Mouse (Mus musculus) cerebellum, postnatal 10 days (tissue): ENCODE data around the gene Usp35.

Experiments
- DNase-seq, 2 experiments: peaks; one replicate each; pipeline ENCODE4 v3.0.0; 2021; ENCODE audit warnings: mixed read lengths in 2 of 2

The Usp35 gene

GRCm38 (mm10) chr7:97346111-97346821 lies 14.4 kb upstream of the Usp35 start:
- DNase-seq, result peak; percentile 45

- peak; percentile 81 to 82 for DNase-seq
Observed at GRCm38 (mm10) chr7:97345229-97345871, 13.5 kb upstream of the Usp35 start.

GRCm38 (mm10) chr7:97344655-97345054 lies 12.8 kb upstream of the Usp35 start:
- DNase-seq, result no peak

GRCm38 (mm10) chr7:97342961-97343360 lies 11.1 kb upstream of the Usp35 start:
- DNase-seq, result no peak

DNA sequence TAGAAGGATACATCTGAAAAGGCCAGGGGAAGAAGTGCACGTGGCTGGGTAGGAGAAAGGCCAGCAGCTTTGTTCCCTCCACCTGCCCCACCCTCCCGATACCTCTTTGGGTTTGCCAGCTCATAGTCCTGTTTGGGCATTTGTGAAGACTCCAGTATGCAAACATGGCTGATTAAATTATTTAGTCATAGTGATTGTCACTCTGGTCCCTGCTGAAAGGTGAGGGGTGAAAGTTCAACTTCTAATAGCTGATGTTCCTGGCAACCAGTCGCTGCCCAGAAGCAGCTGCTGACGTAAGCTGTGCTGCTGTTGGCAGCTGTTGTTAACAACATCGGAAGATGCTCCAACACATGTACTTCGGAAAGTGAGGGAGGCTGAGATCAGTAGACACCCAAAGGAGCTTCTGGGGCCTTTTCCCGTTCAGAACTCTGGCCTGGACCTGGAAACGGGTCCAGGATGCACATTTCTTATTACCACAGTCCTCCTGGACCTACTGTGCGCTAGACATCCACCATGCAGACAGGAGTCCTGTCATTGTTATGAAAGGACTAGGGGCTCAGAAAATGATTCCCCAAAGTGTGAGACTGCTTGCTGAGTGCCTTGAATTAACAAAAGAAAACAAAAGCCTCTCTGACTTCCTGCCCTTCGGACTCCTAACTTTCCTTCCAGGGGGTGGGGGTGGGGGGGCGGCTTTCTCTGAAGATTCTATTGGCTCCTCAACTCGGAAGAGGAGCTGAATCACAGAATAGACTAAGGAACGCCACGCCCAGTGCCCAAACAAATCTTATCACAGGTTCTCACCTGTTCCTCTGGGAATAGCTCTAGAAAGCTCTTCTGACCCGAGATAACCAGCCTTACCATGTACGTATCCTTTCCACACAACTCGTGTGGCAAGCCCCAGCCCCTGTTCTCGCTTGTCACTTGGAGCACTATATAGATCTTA lies 9.4 kb upstream of the Usp35 start:
- no peak for DNase-seq

DNA sequence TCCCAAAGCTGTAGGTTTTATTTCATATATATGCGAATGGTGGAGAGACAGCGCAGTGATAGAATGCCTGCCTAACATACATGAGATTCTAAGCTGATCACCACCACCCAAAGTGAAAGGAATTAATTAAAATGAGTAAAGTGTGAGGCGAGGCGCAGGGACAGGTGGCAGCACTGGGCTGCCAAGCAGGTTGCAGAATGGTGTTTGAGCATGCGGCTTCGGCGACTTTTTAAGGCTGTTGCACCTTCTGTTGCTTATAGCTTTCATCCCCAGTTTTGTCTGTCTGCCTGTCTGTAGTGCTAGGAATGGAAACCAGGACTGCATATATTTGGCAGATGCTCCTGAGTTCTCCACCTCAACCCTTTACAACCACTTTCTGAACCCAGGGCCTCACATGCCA lies 7.8 kb upstream of the Usp35 start:
- DNase-seq, result no peak

- no peak for DNase-seq
Observed at GRCm38 (mm10) chr7:97338593-97338992, 6.8 kb upstream of the Usp35 start.

GRCm38 (mm10) chr7:97336678-97337077 lies 4.9 kb upstream of the Usp35 start:
- DNase-seq, result no peak

DNA sequence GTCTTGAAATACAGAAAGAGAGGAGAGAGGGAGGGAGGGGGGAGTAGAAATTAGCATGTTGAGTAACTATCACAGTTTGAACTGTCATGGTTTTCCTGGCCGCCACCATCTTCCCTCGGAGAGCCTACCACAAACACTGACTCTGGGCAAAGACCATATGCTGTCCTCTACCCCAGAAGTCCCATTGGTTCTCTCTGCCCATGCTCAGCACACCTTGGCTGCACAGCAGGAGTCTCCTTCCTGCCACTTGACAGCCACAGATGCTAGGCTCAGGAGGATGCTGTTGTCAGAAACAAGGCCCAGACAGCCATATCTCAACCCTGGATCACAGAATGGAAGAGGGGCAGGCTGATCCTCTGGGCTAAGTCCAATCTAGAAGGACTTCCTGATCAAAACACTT lies 2.6 kb upstream of the Usp35 start:
- DNase-seq, result no peak

DNA sequence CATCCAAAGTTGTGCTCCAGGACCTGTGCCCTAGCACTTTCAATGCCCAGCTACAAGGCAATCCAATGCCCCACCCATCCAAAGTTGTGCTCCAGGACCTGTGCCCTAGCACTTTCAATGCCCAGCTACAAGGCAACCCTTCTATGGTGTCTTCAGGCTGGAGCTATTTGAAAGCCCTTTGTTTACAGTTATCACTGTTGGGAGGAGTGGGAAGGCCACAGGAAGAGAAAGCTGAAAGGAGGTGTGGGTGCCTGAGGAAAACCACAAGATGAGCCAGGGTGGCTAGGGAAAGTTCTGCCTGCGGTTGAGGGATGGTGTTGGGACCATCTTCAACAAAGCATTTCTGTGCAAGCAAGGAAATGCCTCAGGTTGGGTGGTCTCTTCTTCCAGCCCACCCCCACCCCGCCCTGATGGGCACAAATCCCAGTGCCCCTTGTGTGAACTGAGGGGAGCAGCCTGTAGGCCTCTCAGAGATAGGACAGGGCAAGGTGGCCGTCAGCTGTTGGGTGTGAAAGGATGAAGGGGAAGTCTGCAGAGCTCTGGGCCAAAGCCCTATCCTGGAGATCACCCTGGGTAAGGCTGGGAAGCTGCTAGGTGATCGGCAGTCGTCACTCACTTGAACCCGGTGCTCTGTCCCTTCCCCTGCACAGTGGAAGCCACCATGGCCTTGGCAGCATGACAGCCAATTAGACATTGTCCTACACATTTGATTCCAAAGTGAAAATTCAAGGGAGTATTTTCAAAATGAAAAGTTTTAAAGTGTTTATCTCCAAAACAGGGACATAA lies 1.5 kb upstream of the Usp35 start:
- DNase-seq, result peak; percentile 27 to 38

- DNase-seq, result no peak
Observed at GRCm38 (mm10) chr7:97332667-97333041, 834 bp upstream of the Usp35 start.

DNA sequence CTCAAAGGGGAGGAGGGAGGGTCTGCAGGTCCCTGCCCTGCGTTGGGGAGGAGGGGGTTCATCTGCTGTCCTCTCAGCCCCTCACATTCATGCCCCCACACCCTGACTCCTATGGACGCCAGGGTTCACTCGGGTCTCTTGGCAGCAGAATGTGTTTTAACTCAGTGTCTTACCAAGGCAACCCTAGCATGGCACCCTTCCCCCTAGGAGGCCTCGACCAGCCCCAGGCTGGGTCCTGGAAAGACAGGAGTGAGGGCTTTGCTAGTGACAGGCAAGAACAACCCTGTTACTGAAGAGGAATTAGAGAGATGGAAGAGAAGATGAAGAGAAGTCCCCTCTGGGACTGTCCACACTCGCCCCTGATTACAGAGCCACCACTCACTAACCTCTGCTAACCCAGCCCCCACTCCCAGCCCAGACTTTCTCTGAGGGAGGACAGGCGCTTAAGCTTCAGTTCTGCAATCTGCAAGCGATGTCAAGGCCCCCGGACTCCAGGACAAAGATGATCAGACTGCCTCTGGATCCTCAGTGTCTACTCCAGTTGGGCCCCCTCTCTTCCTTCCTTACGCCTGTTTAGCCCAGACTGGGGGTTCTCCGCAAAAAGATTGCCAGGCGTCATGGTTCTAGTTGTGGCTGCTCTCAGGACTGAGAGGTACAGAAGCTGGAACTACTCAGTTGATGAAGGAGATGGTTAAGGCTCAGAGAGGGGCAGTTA lies 732 bp downstream of the Usp35 start:
- peak; percentile 33 to 38 for DNase-seq

DNA sequence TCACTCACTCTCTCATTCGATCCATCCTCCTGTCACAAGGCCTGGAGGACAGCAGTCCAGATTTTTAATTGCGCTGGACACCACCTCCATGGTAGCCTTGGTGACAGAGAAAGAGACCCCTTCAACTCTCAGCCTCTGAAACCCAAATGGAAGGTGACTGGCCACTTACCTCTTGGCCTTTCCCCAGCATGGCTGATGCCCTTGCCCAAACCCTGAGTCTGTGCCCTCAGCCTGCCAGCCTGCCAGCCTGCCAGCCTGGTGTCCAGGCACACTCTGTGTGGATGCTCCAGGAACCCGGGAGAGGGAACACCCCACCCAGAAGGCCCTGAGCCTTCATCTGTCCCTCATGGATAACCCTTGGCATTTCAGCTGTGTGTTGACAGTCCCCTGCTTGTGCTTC lies 2.1 kb downstream of the Usp35 start:
- DNase-seq, result peak; percentile 36 to 39

DNA sequence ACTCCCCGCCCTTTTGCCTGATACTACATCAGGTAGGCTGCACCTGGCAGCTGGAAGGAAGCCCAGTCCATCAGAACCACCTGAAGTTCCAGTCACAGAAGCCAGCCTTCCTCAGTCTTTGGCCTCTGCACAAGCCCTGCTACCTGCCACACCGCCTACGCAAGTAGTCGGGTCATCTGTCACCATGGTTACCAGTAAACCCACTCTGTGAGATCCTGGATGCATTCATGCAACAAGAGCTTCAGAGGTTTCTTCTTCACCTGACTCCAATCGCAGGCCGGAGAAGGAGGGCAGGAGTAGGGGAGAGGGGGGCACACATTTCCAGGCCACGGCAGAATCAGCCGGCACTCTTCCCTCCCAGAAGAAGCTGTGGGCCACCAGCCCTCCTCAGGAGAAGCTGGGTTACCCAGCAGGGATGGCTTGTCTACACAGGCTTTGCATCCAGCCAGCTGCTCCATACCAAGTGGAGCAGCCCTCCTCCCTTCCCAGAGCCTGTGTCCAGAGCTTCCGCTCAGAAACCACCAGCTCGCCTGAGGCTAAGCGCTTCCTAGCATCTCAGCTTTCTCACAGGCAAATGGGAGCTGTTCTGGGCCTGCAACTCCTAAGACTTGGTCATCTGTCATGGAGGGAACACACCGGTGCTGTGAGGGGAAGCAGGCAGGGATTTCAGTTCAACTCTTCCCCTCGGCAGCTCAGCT lies 2.8 kb downstream of the Usp35 start:
- peak; percentile 54 to 56 for DNase-seq

DNA sequence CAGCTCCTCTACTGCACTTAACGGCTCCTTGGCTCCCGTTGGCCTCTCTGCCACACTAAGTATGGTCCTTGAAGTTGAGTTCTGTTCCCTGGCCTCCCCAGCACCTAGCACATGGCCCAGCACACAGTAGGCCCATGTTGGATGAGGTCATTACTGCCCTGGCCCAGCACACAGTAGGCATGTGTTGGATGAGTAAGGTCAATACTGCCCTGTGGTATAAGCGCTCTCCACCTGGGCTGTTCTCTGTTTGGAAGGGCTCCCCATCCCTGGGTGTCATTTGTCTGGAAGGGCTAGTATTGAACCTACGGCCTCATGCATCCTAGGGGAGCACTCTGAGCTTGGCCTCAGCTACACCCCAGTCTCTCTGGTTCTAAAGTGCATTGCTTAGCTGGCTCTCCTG lies 4.4 kb downstream of the Usp35 start:
- no peak for DNase-seq

DNA sequence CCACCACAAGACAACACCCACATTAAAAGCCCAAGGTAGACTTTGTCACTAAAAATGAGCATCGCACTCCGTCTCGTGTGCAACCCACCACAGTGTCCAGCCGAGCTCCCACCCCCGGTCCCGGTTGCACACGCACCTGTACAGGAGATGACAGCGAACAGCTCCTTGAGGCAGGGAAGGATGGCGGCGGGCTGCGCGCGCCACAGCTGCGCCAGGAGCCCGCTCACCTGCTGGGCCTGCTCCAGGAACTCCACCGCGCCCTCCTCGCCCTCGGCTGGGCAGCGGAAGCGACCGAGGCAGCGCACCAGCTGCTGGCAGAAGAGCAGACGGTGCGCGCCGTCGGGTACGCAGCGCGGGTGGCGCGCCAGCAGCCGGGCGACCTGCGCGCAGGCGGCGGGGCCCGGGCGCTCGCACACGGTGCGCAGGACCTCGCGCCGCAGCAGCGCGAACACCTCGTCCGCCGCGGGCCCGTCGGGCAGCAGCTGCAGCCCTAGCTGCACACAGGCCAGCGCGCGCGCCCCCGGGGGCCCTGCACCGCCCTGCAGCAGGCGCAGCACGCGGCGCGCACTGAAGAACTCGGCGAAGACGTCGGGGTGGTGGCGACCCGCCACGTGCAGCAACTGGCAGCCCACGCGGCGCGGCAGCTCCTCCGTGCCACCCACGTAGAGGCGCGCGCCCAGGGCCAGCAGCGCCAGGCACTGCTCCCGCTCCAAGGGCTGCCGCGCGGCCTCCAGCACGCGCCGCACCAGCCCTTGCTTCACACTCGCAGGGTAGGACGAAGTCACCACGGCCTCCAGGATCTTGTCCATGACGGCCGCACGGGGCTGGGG lies 6.4 kb downstream of the Usp35 start:
- peak; percentile 47 to 54 for DNase-seq

DNA sequence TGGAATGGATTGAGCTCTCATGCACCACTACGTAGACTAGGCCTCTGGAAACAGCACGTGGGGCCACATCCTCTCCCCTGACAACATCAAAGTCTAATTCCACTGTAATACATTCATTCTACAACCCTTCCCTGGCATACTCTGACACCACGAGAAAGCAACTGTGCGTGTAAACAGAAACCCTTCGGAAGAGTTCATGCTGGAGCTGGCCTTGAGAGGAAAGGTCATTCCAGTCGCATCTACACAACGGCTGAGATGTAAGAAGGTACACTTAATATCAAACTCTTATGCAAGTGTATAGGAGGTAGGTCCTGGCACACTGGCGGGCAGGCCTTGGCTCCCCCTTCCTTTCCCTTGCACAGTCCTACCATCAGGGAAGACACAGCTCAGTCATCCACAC lies 7.5 kb downstream of the Usp35 start:
- no peak for DNase-seq

GRCm38 (mm10) chr7:97317706-97318105 lies 14.1 kb downstream of the Usp35 start:
- no peak for DNase-seq

DNA sequence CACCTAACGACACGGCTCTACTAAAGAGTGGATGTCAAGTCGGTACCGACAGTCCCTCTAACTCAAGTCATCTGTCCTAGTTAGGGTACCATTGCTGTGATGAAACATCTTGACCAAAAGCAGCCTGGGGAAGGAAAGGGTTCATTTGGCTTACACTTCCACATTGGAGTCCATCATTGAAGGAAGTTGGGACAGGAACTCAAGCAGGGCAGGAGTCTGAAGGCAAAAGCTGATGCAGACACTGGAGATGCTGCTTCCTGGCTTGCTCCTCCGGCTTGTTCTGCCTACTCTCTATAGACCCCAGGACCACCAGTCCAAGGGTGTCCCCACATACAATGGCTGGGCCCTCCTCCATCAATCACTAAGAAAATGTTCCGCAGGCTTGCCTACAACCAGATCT lies 16.2 kb downstream of the Usp35 start:
- DNase-seq, result no peak

DNA sequence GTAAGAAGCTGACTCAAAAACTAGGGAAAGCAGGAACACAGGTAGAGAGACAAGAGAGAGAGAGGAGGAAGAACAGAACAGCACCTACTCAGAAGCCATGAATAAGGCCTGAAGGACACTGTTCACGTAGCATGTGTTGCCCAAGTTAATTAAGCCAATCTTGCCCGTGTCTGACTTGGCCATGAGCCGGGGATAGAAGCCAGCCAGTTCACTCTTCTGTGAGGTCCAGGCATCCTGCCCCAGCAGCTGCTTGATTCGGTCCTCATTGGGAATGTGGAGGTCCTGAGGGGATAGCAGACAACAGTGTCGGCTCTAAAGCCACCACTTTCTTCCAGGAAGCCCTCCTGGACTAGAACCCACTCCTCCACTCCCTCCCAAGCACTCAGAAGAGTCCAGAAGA lies 17.2 kb downstream of the Usp35 start:
- peak; percentile 82 to 87 for DNase-seq
